Comparison of ENCODE assay signal across 13 mouse cellular contexts in genomic region chr11:11573691-11574090, GRCm38 (mm10). TPM values are rescaled to one million over a fixed set of nuclear protein-coding genes. Genes with fewer than 3 reads are reported as not detected.
DNase-seq lines count a peak whose midpoint lies in the region; ATAC-seq lines count a peak whose summit lies in the region.
"Had no signal": no experiment of that assay in that cellular context is flagged by ENCODE, and none has a peak within 500 bp of the region (broad histone marks: within the 10 kb centered on the region; RNA-seq: fewer than 3 reads in every experiment).

No protein-coding gene starts in this region.

- no peak overlapping the region for H3K9ac ChIP-seq in heart, embryonic 16.5 days (ENCODE audit: low read length)
- H3K9ac ChIP-seq in hindbrain, embryonic 13.5 days, result no peak overlapping the region
- no peak overlapping the region for H3K9ac ChIP-seq in midbrain, embryonic 13.5 days (replicated peaks)
- H3K9ac ChIP-seq: neural tube, embryonic 13.5 days had no signal

- H3K27ac ChIP-seq in heart, embryonic 16.5 days (ENCODE audit: low read length), result no peak overlapping the region
- H3K27ac ChIP-seq in heart, embryonic 10.5 days, result no peak overlapping the region
- H3K27ac ChIP-seq in hindbrain, embryonic 13.5 days, result no peak overlapping the region
- H3K27ac ChIP-seq in midbrain, embryonic 13.5 days, result no peak overlapping the region
- H3K27ac ChIP-seq: neural tube, embryonic 13.5 days had no signal

- H3K4me3 ChIP-seq in heart, embryonic 16.5 days (ENCODE audit: low read length), result no peak overlapping the region
- H3K4me3 ChIP-seq in heart, embryonic 10.5 days, result no peak overlapping the region
- no peak overlapping the region for H3K4me3 ChIP-seq in hindbrain, embryonic 13.5 days
- H3K4me3 ChIP-seq in midbrain, embryonic 13.5 days (replicated peaks), result no peak overlapping the region
- H3K4me3 ChIP-seq: neural tube, embryonic 13.5 days had no signal

- H3K27me3 ChIP-seq in heart, embryonic 16.5 days (ENCODE audit: control insufficient read depth, insufficient read depth, low read length), result no peaks in the 10 kb centered on the region
- no peaks in the 10 kb centered on the region for H3K27me3 ChIP-seq in heart, embryonic 10.5 days (ENCODE audit: insufficient read depth, poor library complexity, severe bottlenecking)
- H3K27me3 ChIP-seq in hindbrain, embryonic 13.5 days, result no peaks in the 10 kb centered on the region
- H3K27me3 ChIP-seq in midbrain, embryonic 13.5 days, result no peaks in the 10 kb centered on the region
- H3K27me3 ChIP-seq: neural tube, embryonic 13.5 days had no signal

- 46% methylated on average over 6 of the region's 6 CpGs for WGBS in heart, embryonic 16.5 days
- WGBS in heart, embryonic 10.5 days, result 48% methylated on average over 6 of the region's 6 CpGs
- WGBS in hindbrain, embryonic 13.5 days, result 81% methylated on average over 6 of the region's 6 CpGs
- 67% methylated on average over 6 of the region's 6 CpGs for WGBS in midbrain, embryonic 13.5 days

- H3K36me3 ChIP-seq in heart, embryonic 16.5 days (ENCODE audit: control insufficient read depth, insufficient read depth), result no peaks in the 10 kb centered on the region
- H3K36me3 ChIP-seq in heart, embryonic 10.5 days, result no peaks in the 10 kb centered on the region
- no peaks in the 10 kb centered on the region for H3K36me3 ChIP-seq in hindbrain, embryonic 13.5 days
- no peaks in the 10 kb centered on the region for H3K36me3 ChIP-seq in midbrain, embryonic 13.5 days
- H3K36me3 ChIP-seq: neural tube, embryonic 13.5 days had no signal

- no peak for DNase-seq in heart, embryonic 10.5 days (ENCODE audit: low spot score)
- peak; percentile 17 for DNase-seq in ZHBTc4 (ENCODE audit: low read depth, low spot score)
- DNase-seq in lung, postnatal 25 days (ENCODE audit: low spot score), result peak; percentile 45
- DNase-seq in thymus, postnatal 0 days (ENCODE audit: low spot score), result peak; percentile 70
- no peak for DNase-seq in cerebellum, postnatal 14 days
- DNase-seq: left cerebral cortex, postnatal 4 days; right cerebral cortex, postnatal 25 days had no signal

- ATAC-seq in heart, embryonic 16.5 days (replicated peaks; ENCODE audit: extremely low read depth, insufficient read depth, low FRiP score), result peak; percentile 76
- no peak for ATAC-seq in hindbrain, embryonic 13.5 days (ENCODE audit: low FRiP score)
- ATAC-seq in midbrain, embryonic 13.5 days, result no peak

- H3K4me2 ChIP-seq in heart, embryonic 16.5 days (ENCODE audit: low read depth, low read length), result no peak overlapping the region
- no peak overlapping the region for H3K4me2 ChIP-seq in hindbrain, embryonic 13.5 days
- no peak overlapping the region for H3K4me2 ChIP-seq in midbrain, embryonic 13.5 days (replicated peaks)
- H3K4me2 ChIP-seq: neural tube, embryonic 13.5 days had no signal

- no peaks in the 10 kb centered on the region for H3K9me3 ChIP-seq in heart, embryonic 16.5 days (replicated peaks; ENCODE audit: control insufficient read depth, low read length)
- H3K9me3 ChIP-seq in heart, embryonic 10.5 days, result no peaks in the 10 kb centered on the region
- H3K9me3 ChIP-seq in hindbrain, embryonic 13.5 days, result no peaks in the 10 kb centered on the region
- no peaks in the 10 kb centered on the region for H3K9me3 ChIP-seq in midbrain, embryonic 13.5 days
- H3K9me3 ChIP-seq: neural tube, embryonic 13.5 days had no signal

- H3K4me1 ChIP-seq in heart, embryonic 16.5 days (ENCODE audit: control insufficient read depth, insufficient read depth, low read length), result no peaks in the 10 kb centered on the region
- H3K4me1 ChIP-seq in heart, embryonic 10.5 days, result no peaks in the 10 kb centered on the region
- H3K4me1 ChIP-seq in hindbrain, embryonic 13.5 days (replicated peaks), result no peaks in the 10 kb centered on the region
- H3K4me1 ChIP-seq in midbrain, embryonic 13.5 days (replicated peaks), result no peaks in the 10 kb centered on the region
- H3K4me1 ChIP-seq: neural tube, embryonic 13.5 days had no signal

RNA-seq across cellular contexts. Expression of gene 4930512M02Rik, which starts 53.9 kb away (rescaled TPM):
- polyA plus RNA-seq in heart, embryonic 16.5 days (2015; fragmentation: Nextera tagmentation; extraction: Ambion mirVana), result not detected in 2 replicates
- polyA plus RNA-seq in heart, embryonic 10.5 days (2016; fragmentation: Nextera tagmentation; extraction: Ambion mirVana), result not detected in 2 replicates
- not detected in 2 replicates for polyA plus RNA-seq in thymus, postnatal 0 days (2015; fragmentation: Nextera tagmentation; extraction: Ambion mirVana)
- polyA plus RNA-seq in hindbrain, embryonic 13.5 days (2015; fragmentation: Nextera tagmentation; extraction: Ambion mirVana), result not detected in 2 replicates
- not detected in 2 replicates for polyA plus RNA-seq in midbrain, embryonic 13.5 days (2015; fragmentation: Nextera tagmentation; extraction: Ambion mirVana)
- polyA plus RNA-seq: embryonic facial prominence, embryonic 11.5 days; intestine, embryonic 14.5 days; neural tube, embryonic 13.5 days had no signal

Comparison
In these comparisons a context has a peak if more than half of its experiments do, and no peak if none do; other contexts are left out.
1. DNase-seq: peak in ZHBTc4 (single experiment), lung, postnatal 25 days (single experiment) and thymus, postnatal 0 days (single experiment); none in heart, embryonic 10.5 days (single experiment) and cerebellum, postnatal 14 days (0 of 2).